Mouse (Mus musculus) forelimb bud, embryonic 11.5 days (tissue): Measurements from ENCODE around the gene Gse1.

Source experiments
- DNase-seq: peaks from one replicate; pipeline ENCODE4 v3.0.0-alpha.2; 2012; ENCODE audit warnings: low read depth, low spot score

The Gse1 gene

GRCm38 (mm10) chr8:120276051-120276890 is 48.0 kb downstream of the Gse1 start:
- peak; percentile 98 for DNase-seq

GRCm38 (mm10) chr8:120276891-120277426 is 48.7 kb downstream of the Gse1 start:
- peak; percentile 63 for DNase-seq

DNA sequence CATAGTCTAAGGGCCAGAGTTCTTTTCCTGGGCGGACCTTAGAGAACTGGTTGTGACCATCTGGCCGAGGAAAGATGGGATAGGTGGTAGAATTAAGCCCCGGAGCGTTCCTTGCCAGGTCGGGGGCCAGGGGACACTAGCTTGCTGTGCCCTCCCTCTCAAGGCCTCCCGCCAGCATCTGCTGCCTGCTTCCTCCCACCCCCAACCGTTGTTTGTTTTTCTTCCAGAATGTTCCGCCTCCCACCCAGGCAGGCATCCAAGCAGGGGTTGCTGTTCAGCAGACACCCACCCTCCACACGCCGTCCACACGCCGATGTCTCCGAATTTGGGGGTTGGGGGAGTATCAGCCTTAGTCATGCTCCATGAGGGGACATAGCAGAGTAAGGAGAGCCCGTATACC is 49.8 kb downstream of the Gse1 start:
- DNase-seq, result no peak

DNA sequence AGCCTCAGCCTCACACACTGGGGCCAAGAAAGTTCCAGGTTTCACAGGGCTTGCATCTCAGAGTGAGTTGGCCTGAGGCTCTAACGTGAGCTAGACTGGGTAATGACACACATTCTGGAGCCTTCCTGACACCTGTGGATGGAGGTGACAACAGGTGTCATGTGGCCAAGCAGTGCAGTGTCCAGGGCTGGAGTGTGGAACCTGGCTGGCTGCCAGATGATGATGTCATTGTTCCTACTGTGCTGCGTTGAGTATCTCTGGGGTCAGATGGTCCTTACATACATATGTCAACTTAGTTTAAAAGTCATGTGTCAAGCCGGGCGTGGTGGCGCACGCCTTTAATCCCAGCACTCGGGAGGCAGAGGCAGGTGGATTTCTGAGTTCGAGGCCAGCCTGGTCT is 51.2 kb downstream of the Gse1 start:
- DNase-seq, result no peak

DNA sequence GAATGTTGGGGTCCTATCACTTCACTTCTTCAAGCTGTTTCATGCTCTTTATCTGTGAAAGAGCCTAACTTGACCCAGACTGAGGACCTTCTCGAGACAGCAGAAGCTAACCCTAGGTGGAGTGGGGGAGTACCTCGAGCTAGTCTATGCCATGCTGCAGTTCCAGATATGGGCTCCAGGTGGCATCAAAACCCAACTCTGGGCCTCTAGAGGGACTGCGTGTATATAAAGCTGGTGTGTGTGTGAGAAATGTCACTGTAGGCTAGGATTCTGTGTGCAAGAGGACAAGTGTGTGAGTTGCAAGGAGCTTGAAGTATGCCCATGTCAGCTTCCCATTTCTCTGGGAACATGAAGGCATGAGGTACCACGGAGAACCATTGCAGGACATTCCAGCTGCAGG is 53.2 kb downstream of the Gse1 start:
- DNase-seq, result peak; percentile 85

DNA sequence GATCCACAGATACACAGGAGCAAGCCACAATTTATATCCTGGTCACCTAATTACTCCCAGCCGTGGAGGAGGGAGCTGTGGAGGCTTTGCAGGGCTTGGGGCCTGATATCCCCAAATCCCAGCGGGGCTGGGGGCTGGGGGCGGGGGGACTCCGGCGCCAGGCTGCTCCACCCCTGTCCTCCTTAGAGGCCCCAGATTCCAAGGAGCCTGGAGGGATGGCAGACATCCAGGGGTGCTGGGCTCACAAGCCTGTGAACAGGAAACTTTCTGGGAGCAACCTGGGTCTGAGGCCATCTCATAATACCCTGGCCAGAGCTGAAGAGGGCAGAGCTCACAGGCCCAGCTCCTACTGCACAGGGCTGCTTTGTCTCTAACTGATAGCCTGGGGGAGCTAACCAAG is 54.2 kb downstream of the Gse1 start:
- DNase-seq, result no peak

GRCm38 (mm10) chr8:120284265-120284664 is 56.0 kb downstream of the Gse1 start:
- DNase-seq, result no peak

DNA sequence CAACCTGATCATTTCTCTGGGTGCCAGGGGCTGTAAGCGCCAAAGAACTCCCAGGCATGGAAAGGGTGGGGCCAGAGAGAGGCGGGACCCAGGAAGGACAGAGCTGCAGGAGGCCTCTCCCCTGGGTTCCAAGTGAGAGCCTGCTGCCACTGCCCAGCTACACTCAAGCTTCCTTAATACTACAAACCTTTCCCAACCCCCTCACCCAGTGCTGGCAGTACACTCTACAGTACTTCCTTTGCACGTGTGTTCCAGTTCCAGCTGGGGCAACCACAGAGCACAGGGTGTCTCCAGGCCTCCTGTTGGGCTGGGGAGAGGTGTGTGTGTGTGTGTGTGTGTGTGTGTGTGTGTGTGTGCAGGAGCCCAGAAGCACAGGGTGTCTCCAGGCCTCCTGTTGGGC is 56.8 kb downstream of the Gse1 start:
- DNase-seq, result no peak

GRCm38 (mm10) chr8:120285878-120286277 is 57.6 kb downstream of the Gse1 start:
- no peak for DNase-seq

GRCm38 (mm10) chr8:120288122-120288908 is 60.1 kb downstream of the Gse1 start:
- DNase-seq, result no peak

- DNase-seq, result no peak
Observed at GRCm38 (mm10) chr8:120289191-120289590, 60.9 kb downstream of the Gse1 start.

GRCm38 (mm10) chr8:120289698-120290181 is 61.5 kb downstream of the Gse1 start:
- no peak for DNase-seq

DNA sequence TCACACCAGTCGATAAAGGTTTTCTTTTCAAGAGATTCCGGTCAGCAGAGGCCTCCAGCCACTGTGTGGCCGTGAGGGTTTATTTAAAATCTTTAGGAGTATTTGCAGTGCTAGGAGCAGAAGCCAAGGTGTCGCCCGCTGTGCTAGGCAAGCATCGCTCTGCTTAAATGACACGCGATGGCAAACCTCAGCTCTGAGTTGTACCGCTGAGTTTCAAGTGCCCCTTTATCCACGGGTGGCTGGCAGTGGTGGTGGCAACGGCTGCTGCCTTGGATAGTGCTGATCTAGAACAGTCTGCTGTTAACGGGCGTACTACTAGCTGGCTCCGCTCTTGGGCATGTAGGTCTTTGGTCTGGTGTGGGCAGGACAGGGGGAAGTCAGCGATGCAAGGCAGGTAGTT is 62.4 kb downstream of the Gse1 start:
- no peak for DNase-seq

DNA sequence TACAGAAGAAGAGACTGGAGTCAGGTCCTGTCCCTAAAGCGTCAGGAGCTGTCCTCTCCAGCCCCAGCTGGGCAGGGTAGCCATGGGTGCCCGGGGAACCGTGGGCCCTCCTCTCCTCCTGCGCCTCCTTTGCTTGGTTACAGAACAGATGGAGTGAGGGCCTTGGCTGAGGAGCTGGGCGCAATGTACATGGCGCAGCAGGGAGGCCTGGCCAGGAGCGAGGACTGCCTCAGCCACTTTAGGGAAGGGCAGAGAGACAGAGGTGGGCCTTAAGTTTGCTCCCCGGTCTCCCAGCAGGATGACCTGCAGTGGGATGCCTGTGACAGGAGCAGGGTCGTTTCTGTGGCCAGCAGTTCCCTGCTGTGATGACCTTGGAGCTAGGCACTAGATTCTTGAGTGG is 63.4 kb downstream of the Gse1 start:
- no peak for DNase-seq

DNA sequence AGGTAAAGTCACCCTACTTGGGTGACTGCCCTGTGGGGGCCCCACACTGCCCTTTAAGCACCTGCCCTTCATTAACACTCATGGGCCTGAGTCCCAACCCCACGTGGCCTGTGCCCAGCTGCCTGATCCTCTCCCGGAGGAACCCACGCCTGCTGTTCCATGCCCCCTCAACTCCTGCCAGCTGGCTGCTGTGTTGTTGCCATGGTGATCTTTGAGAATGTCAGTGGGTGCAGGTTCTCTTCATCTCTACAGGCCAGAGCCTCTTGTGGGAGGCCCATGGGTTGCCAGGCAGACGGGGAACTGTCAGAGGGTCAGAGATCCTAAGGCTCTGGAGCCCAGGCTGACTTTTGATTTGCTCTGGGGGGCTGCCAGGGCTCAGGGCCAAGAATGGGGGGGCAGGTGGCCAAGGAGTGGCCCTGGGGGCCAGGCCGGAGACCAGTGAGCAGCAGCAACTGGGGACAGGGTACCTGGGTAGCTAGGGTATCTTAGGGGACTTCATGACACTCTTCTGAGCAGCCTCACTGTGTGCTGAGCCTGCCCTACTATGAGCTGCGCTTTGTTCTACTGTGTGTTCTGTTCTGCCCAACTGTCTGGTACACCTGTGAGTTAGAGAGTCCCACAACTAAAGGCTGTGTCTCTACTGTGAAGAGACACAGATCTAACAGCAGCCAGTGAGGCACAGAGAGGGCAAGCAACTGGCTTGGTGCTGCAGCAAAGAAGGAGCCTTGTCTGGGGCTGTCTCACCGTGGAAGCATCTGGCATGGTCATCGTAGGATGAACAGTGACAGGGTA is 64.3 kb downstream of the Gse1 start:
- no peak for DNase-seq

- DNase-seq, result no peak
Observed at GRCm38 (mm10) chr8:120293421-120294357, 65.4 kb downstream of the Gse1 start.

GRCm38 (mm10) chr8:120294982-120295870 is 67.0 kb downstream of the Gse1 start:
- no peak for DNase-seq

- no peak for DNase-seq
Observed at GRCm38 (mm10) chr8:120297000-120297399, 68.7 kb downstream of the Gse1 start.
